Mouse (Mus musculus) c-Kit-positive CD71-negative TER-119-negative erythroid progenitor cells, embryonic 14.5 days (primary cell): Measurements from ENCODE around the gene Sf3b6.

Experiments used
- DNase-seq: peaks from one replicate; pipeline ENCODE4 v3.0.0-alpha.2; 2013; ENCODE audit warnings: low read depth

Gene Sf3b6

GRCm38 (mm10) chr12:4840741-4841140, 23.4 kb downstream of the Sf3b6 start:
- no peak for DNase-seq

- no peak for DNase-seq
Measured at GRCm38 (mm10) chr12:4841392-4841887, 24.1 kb downstream of the Sf3b6 start, which contains the start of gene Fkbp1b. TSS of gene Fkbp1b (minus strand) at chr12:4841591.

- no peak for DNase-seq
Measured at GRCm38 (mm10) chr12:4842456-4842855, 25.1 kb downstream of the Sf3b6 start.

GRCm38 (mm10) chr12:4842890-4843597, 25.7 kb downstream of the Sf3b6 start, which contains the start of gene Wdcp:
TSS of gene Wdcp (plus strand) at chr12:4843303.
- peak; percentile 84 for DNase-seq

GRCm38 (mm10) chr12:4843741-4844140, 26.4 kb downstream of the Sf3b6 start:
- no peak for DNase-seq

GRCm38 (mm10) chr12:4856160-4856559, 38.8 kb downstream of the Sf3b6 start:
- DNase-seq: no peak

GRCm38 (mm10) chr12:4856834-4857233, 39.5 kb downstream of the Sf3b6 start:
- no peak for DNase-seq

GRCm38 (mm10) chr12:4859241-4859914, 42.0 kb downstream of the Sf3b6 start:
- no peak for DNase-seq

- DNase-seq: no peak
Measured at GRCm38 (mm10) chr12:4862672-4863071, 45.3 kb downstream of the Sf3b6 start.

- no peak for DNase-seq
Measured at GRCm38 (mm10) chr12:4863654-4864337, 46.5 kb downstream of the Sf3b6 start.

- DNase-seq: no peak
Measured at GRCm38 (mm10) chr12:4864338-4864690, 47.0 kb downstream of the Sf3b6 start.

- DNase-seq: no peak
Measured at GRCm38 (mm10) chr12:4868924-4869323, 51.6 kb downstream of the Sf3b6 start.

- DNase-seq: no peak
Measured at GRCm38 (mm10) chr12:4871260-4871659, 53.9 kb downstream of the Sf3b6 start.

- no peak for DNase-seq
Measured at GRCm38 (mm10) chr12:4872273-4872672, 54.9 kb downstream of the Sf3b6 start.

GRCm38 (mm10) chr12:4872983-4873477, 55.7 kb downstream of the Sf3b6 start:
- DNase-seq: peak; percentile 45

- DNase-seq: no peak
Measured at GRCm38 (mm10) chr12:4873531-4873930, 56.2 kb downstream of the Sf3b6 start.

GRCm38 (mm10) chr12:4874161-4874927, 57.0 kb downstream of the Sf3b6 start, which contains the start of gene Mfsd2b:
TSS of gene Mfsd2b (minus strand) at chr12:4874359.
- DNase-seq: peak; percentile 67

- no peak for DNase-seq
Measured at GRCm38 (mm10) chr12:4875623-4876022, 58.3 kb downstream of the Sf3b6 start.
